Mouse (Mus musculus) layer of hippocampus, postnatal 10 days (tissue): ENCODE measurements around the gene Sh2d6. TPM values are rescaled to one million over a fixed set of nuclear protein-coding genes. Genes with fewer than 3 reads are reported as not detected.

ENCODE experiments used
- DNase-seq, 2 experiments: peaks; one replicate each; pipeline ENCODE4 v3.0.0; 2021; ENCODE audit warnings: low spot score in 2 of 2
- long read RNA-seq: library from polyadenylated mRNA; stranded (forward); transcript quantifications from one replicate; pipeline ENCODE4 v2.0.0, GENCODE M21; 2023
- total RNA-seq, 2 experiments: library from RNA; stranded (reverse); gene quantifications; 2 replicates each; pipeline ENCODE4 v1.2.3; 2021

The Sh2d6 gene
- under 1 TPM; 0.67 to 0.78 TPM for total RNA-seq
- long read RNA-seq, partial matches to known transcripts, result 0 of 2 reads
- long read RNA-seq, other reads (novel, unspliced or antisense), result 2 of 2 reads

GRCm38 (mm10) chr6:72521607-72522006, at the start of gene Sh2d6:
Sh2d6 (minus strand) TSS chr6:72521707.
- DNase-seq, result no peak

- DNase-seq, result no peak
Measured at GRCm38 (mm10) chr6:72570644-72571397, 49.3 kb upstream of the Sh2d6 start.

GRCm38 (mm10) chr6:72568736-72569135, 47.2 kb upstream of the Sh2d6 start:
- no peak for DNase-seq

GRCm38 (mm10) chr6:72567508-72567907, 46.0 kb upstream of the Sh2d6 start:
- DNase-seq, result no peak

DNA sequence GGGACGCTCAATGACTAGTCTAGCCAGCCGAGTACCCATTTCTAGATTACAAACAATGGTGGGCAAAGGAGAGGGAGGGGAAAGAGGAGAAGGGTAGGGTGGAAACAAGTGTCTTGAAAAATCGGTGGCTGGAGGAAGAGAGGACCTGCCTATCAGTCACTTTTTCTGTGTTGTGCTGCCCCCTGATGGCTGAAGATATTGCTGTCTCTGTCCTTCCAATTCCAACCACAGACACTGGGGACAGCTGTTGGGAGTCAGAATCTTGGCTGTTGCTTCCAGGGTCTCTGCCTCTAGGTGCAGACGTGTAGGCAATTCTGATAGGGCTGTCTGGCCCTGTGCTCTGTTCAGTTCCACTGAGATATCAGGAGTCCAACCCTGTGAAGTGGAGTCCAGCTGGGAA, 44.5 kb upstream of the Sh2d6 start:
- peak; percentile 95 to 96 for DNase-seq

GRCm38 (mm10) chr6:72565506-72565905, 44.0 kb upstream of the Sh2d6 start:
- DNase-seq, result no peak

DNA sequence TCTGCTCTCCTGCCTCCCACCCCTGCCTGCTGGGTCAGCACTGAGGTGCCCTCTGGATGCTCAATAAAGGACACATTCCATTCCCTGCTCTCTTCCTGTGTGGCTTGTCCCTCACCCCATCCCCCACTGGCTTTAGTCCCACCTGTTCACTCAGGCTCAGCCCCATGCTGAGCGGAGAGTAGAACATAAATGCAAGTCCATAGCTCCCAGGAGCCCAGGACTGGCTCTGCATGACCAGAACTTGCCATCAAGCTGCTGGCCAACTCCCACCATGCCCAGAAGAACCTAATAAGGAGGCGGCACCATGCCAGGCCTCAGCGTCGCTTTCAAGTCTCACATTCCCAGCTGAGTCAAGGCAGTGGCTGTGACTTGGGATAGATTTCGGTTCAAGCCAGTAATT, 41.4 kb upstream of the Sh2d6 start:
- DNase-seq, result no peak

- no peak for DNase-seq
Measured at GRCm38 (mm10) chr6:72562486-72562885, 41.0 kb upstream of the Sh2d6 start.

- no peak for DNase-seq
Measured at GRCm38 (mm10) chr6:72560801-72561200, 39.3 kb upstream of the Sh2d6 start.

- DNase-seq, result no peak
Measured at GRCm38 (mm10) chr6:72553079-72553412, 31.5 kb upstream of the Sh2d6 start.

GRCm38 (mm10) chr6:72552171-72553078, 30.9 kb upstream of the Sh2d6 start:
- peak in 1 of 2 experiments; percentile 48 for DNase-seq

DNA sequence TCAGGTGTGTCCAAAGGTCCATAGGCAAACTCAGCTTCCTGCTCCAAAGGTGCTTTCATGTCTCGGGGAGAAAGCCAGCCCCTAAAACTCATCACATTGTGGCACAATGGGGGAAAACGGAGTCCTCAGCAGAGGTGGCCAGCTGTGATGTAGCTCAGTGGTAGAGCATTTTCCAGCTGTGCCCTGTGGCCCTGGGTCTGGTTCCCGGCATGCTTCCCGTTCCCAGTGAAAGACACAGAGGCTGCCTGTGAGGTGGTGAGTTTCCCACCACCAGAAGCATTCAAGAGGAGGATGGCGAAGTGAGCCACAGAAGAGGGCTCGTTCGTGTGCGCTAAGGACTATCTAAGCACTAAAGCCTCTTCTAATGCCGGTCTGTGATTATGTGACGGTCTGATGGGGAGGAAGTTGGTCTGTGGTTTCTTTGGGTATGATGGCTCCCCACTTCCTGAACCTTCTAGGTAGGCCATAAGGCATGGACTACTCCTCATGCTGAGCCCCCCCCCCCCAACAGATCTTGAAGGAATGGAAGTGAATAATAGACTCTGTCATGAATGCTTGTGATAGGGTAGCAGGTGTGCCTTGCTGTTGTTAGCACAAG, 29.1 kb upstream of the Sh2d6 start:
- DNase-seq, result no peak

DNA sequence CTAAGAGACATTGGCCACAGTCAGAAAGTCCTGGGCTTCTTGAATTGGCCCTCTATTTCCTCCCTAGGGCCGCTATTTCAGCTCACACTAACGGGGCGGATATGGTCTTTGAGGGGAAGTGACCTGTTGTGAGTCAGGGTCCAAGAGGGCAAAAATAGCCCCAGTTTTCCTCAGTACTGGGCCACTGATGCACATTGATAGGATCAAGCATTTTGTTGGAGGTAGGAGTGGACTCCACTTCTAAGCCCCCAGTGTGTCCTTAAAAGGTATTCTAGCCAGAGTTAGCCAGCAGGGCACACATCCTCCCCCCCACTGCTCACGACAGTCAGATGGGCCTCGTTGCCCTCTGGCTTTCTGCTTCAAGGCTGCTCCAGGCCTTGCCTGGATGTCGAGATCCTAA, 28.5 kb upstream of the Sh2d6 start:
- DNase-seq, result no peak

- no peak for DNase-seq
Measured at GRCm38 (mm10) chr6:72549041-72549580, 27.6 kb upstream of the Sh2d6 start.

- no peak for DNase-seq
Measured at GRCm38 (mm10) chr6:72547862-72548261, 26.4 kb upstream of the Sh2d6 start.

GRCm38 (mm10) chr6:72547121-72547520, 25.6 kb upstream of the Sh2d6 start:
- DNase-seq, result no peak

DNA sequence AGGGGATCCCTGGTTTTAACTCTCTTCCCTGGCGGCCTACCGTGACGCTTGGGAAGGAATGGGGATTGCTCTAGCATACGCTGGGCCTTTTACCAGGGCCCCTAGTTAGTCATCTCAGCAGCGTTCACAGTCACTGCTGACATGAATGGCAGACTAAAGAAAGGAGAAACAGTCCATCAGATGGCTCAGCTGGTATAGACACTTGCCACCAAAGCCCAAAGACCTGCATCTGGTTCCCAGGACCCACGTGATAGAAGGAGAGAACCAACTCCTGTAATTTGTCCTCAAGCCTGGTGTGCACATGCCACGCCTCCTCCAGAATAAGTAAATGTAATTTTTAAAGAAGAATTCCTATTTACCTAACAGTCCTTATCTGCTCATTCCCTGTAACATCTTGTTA, 23.9 kb upstream of the Sh2d6 start:
- no peak for DNase-seq

GRCm38 (mm10) chr6:72544283-72544987, 22.9 kb upstream of the Sh2d6 start, which contains the start of gene Capg:
Capg (plus strand) TSS chr6:72544391.
- no peak for DNase-seq

DNA sequence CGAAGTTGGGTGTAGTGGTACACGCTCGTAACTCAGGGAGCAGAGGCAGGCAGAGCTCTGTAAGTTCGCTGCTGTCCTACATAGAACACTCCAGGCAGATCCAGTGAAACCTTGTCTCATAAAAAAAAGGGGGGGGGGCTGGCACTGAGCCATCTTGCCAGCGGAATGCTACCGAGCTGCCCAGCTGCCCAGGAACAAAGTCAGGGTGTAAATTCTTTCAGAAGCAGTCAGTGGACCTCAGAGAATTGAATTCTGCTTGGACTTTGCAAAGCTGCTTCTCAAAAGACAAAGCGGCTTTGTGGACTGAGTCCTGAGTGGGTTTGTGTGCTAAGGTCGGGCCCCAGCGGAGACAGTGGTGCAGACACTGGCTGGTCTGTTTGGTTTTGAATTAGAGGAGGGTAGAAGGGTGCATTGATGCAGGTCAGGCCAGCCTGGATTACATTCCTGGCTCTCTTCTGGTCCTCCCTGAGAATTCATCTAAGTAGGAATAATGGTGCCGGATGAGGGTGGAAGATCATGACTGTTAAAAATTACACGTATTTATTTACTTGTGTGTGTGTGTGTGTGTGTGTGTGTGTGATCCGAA, 21.9 kb upstream of the Sh2d6 start:
- no peak for DNase-seq

GRCm38 (mm10) chr6:72538562-72539031, 17.1 kb upstream of the Sh2d6 start:
- DNase-seq, result peak; percentile 77 to 86
